Mouse (Mus musculus) hindbrain, embryonic 11.5 days (tissue): ENCODE measurements around the gene Creb5. TPM values are rescaled to one million over a fixed set of nuclear protein-coding genes. Genes with fewer than 3 reads are reported as not detected.

Source experiments
- ATAC-seq: fragments of 200-750 bp; cut with Nextera tagmentation; 2 replicates; pipeline ENCODE4 v1.8.0; 2017; ENCODE audit warnings: mild to moderate bottlenecking, moderate TSS enrichment, moderate library complexity; ENCODE audit not compliant: low FRiP score
- DNase-seq: peaks from one replicate; pipeline ENCODE4 v3.0.0-alpha.2; 2015; ENCODE audit warnings: low spot score
- H3K27ac ChIP-seq: fragments of 300-500 bp; sonication (generic); 2 replicates; pipeline ENCODE4 v1.5.1; 2014; ENCODE audit warnings: mild to moderate bottlenecking, low read depth, low read length
- H3K27me3 ChIP-seq: fragments of 300-500 bp; sonication (generic); 2 replicates; pipeline ENCODE4 v1.6.1; 2014; ENCODE audit warnings: mild to moderate bottlenecking, low read length, moderate library complexity, mixed read lengths; ENCODE audit not compliant: control insufficient read depth, insufficient read depth
- H3K36me3 ChIP-seq: fragments of 300-500 bp; sonication (generic); 2 replicates; pipeline ENCODE4 v1.6.1; 2014; ENCODE audit warnings: mild to moderate bottlenecking, low read length, moderate library complexity, mixed read lengths; ENCODE audit not compliant: control insufficient read depth, insufficient read depth
- H3K4me1 ChIP-seq: fragments of 300-500 bp; sonication (generic); replicated peaks from 2 replicates; pipeline ENCODE4 v1.6.1; 2014; ENCODE audit warnings: low read length, mixed read lengths; ENCODE audit not compliant: control insufficient read depth, insufficient read depth
- H3K4me2 ChIP-seq: fragments of 300-500 bp; sonication (generic); replicated peaks from 2 replicates; pipeline ENCODE4 v1.6.1; 2014; ENCODE audit warnings: mild to moderate bottlenecking, low read depth, low read length
- H3K4me3 ChIP-seq: fragments of 300-500 bp; sonication (generic); 2 replicates; pipeline ENCODE4 v1.5.1; 2014; ENCODE audit warnings: low read depth, low read length
- H3K9ac ChIP-seq: fragments of 300-500 bp; sonication (generic); 2 replicates; pipeline ENCODE4 v1.6.1; 2014; ENCODE audit warnings: low read depth, low read length
- H3K9me3 ChIP-seq: fragments of 300-500 bp; sonication (generic); 2 replicates; pipeline ENCODE4 v1.6.1; 2016; ENCODE audit warnings: low read length; ENCODE audit not compliant: control insufficient read depth
- WGBS: fragments of 180-500 bp; shearing (Covaris S2); extraction: QIAGEN DNeasy Blood & Tissue Kit; methylation state at CpG from one replicate; pipeline ENCODE4 v1.1.7; 2014; 5-methylcytosine and 5-hydroxymethylcytosine counted together
- polyA plus RNA-seq: library from polyadenylated mRNA; unstranded; fragments of >200 nt; fragmentation: Nextera tagmentation; extraction: Ambion mirVana; gene quantifications from 2 replicates; pipeline ENCODE4 v1.2.1, GENCODE M21; 2014

Gene Creb5
- polyA plus RNA-seq, 1 experiment from 2014 or later, result 5.5 TPM

- ATAC-seq, result no peak
- Histone ChIP-seq H3K27ac (no peak overlapping the region), H3K9me3 (no peaks in the 10 kb centered on the region), H3K4me3 (no peak overlapping the region), H3K4me2 (no peak overlapping the region), H3K36me3 (no peaks in the 10 kb centered on the region), H3K4me1 (no peaks in the 10 kb centered on the region), H3K27me3 (no peaks in the 10 kb centered on the region), H3K9ac (no peak overlapping the region)
- no peak for DNase-seq
- WGBS, result 89% methylated on average over 5 of the region's 5 CpGs
Measured at GRCm38 (mm10) chr6:53730996-53731485, 444.0 kb downstream of the Creb5 start.

DNA sequence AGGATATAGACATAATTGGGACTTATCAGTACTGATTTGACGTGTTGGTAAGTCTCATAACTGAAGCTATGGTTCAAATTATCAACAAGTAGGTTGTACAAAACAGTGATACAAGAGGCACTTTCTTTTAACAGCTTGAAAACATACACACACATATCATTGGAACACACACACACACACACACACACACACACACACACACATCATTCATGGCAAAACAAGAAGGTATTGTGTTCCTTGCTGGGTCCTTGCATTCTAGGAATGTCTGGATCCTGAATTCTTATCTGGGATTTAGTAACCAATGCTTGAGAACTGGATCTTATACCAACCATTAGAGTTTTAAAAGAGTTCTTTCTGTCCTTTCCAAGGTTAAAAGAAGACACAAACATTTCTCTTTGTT lies 446.5 kb downstream of the Creb5 start:
- DNase-seq, result no peak
- no peak for ATAC-seq
- Histone ChIP-seq H3K27ac (no peak overlapping the region), H3K9ac (no peak overlapping the region), H3K4me1 (no peaks in the 10 kb centered on the region), H3K27me3 (no peaks in the 10 kb centered on the region), H3K36me3 (no peaks in the 10 kb centered on the region), H3K9me3 (no peaks in the 10 kb centered on the region), H3K4me2 (no peak overlapping the region), H3K4me3 (no peak overlapping the region)
- WGBS, result 72% methylated on average over 1 of the region's 1 CpGs

- Histone ChIP-seq H3K4me3 (no peak overlapping the region), H3K4me1 (no peaks in the 10 kb centered on the region), H3K4me2 (no peak overlapping the region), H3K9me3 (no peaks in the 10 kb centered on the region), H3K27me3 (no peaks in the 10 kb centered on the region), H3K27ac (no peak overlapping the region), H3K9ac (no peak overlapping the region), H3K36me3 (no peaks in the 10 kb centered on the region)
- ATAC-seq (no peak), DNase-seq (no peak)
- WGBS, result 27% methylated on average over 4 of the region's 4 CpGs
Measured at GRCm38 (mm10) chr6:53733999-53734398, 446.9 kb downstream of the Creb5 start.

- Histone ChIP-seq H3K27me3 (no peaks in the 10 kb centered on the region), H3K9ac (no peak overlapping the region), H3K4me2 (no peak overlapping the region), H3K4me1 (no peaks in the 10 kb centered on the region), H3K36me3 (no peaks in the 10 kb centered on the region), H3K4me3 (no peak overlapping the region), H3K27ac (no peak overlapping the region), H3K9me3 (no peaks in the 10 kb centered on the region)
- ATAC-seq, result no peak
- 75% methylated on average over 6 of the region's 6 CpGs for WGBS
- no peak for DNase-seq
Measured at GRCm38 (mm10) chr6:53735696-53736095, 448.6 kb downstream of the Creb5 start.

DNA sequence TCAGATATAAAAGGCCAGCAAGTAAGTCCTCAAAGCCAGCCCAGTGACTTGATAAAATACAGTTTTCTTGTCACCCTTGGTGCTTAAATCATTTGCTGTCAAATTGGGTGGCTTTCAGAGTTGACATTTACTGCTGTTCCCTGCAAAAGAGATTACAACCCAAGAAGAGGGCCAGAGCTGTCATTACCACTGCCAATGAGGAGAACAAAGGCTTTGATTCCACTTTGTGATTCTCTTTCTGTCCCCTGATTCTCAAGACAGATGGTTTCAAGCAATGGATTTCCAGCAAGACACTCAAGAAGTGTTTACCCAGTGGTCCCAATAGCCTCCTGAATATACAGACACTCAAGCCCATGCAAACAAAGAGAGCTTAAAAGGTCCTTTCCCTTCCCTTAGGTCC lies 451.1 kb downstream of the Creb5 start:
- Histone ChIP-seq H3K4me2 (no peak overlapping the region), H3K4me1 (no peaks in the 10 kb centered on the region), H3K9me3 (no peaks in the 10 kb centered on the region), H3K4me3 (no peak overlapping the region), H3K9ac (no peak overlapping the region), H3K27me3 (no peaks in the 10 kb centered on the region), H3K27ac (no peak overlapping the region), H3K36me3 (no peaks in the 10 kb centered on the region)
- DNase-seq, result no peak
- no peak for ATAC-seq

GRCm38 (mm10) chr6:53741222-53741621 lies 454.2 kb downstream of the Creb5 start:
- 85% methylated on average over 3 of the region's 3 CpGs for WGBS
- Histone ChIP-seq H3K36me3 (no peaks in the 10 kb centered on the region), H3K9ac (no peak overlapping the region), H3K4me3 (no peak overlapping the region), H3K27me3 (no peaks in the 10 kb centered on the region), H3K4me2 (no peak overlapping the region), H3K27ac (no peak overlapping the region), H3K4me1 (no peaks in the 10 kb centered on the region), H3K9me3 (no peaks in the 10 kb centered on the region)
- ATAC-seq (no peak), DNase-seq (no peak)

Other genes starting within 250 kb of the Creb5 start
- gene Jazf1, start 218.6 kb upstream of the Creb5 start, polyA plus RNA-seq, result 8.4 and 10.0 TPM in 2 replicates